Mouse (Mus musculus) embryonic facial prominence, embryonic 10.5 days (tissue): ENCODE measurements around the gene H2-M10.4. TPM values are rescaled to one million over a fixed set of nuclear protein-coding genes. Genes with fewer than 3 reads are reported as not detected.
"Not testable (repeated sequence)": the region's sequence is repeated elsewhere in the genome, so short reads cannot be mapped to it uniquely, and the experiment has no call there.

ENCODE experiments used
- DNase-seq: peaks from one replicate; pipeline ENCODE4 v3.0.0-alpha.2; 2017; ENCODE audit warnings: low spot score
- H3K27ac ChIP-seq: fragments of 300-500 bp; sonication (generic); replicated peaks from 2 replicates; pipeline ENCODE4 v1.5.1; 2016; ENCODE audit warnings: mild to moderate bottlenecking
- H3K27me3 ChIP-seq: fragments of 300-500 bp; sonication (generic); replicated peaks from 2 replicates; pipeline ENCODE4 v1.6.1; 2016; ENCODE audit warnings: low read depth, mild to moderate bottlenecking; ENCODE audit not compliant: poor library complexity, severe bottlenecking
- H3K36me3 ChIP-seq: fragments of 300-500 bp; sonication (generic); replicated peaks from 2 replicates; pipeline ENCODE4 v1.6.1; 2016; ENCODE audit warnings: mild to moderate bottlenecking, moderate library complexity
- H3K4me1 ChIP-seq: fragments of 300-500 bp; sonication (generic); 2 replicates; pipeline ENCODE4 v1.6.1; 2016
- H3K4me3 ChIP-seq: fragments of 300-500 bp; sonication (generic); 2 replicates; pipeline ENCODE4 v1.5.1; 2016; ENCODE audit warnings: mild to moderate bottlenecking, moderate library complexity
- H3K9me3 ChIP-seq: fragments of 300-500 bp; sonication (generic); 2 replicates; pipeline ENCODE4 v1.6.1; 2016; ENCODE audit warnings: mild to moderate bottlenecking
- WGBS: fragments of 180-500 bp; shearing (Covaris S2); methylation state at CpG from one replicate; pipeline ENCODE4 v1.1.7; 2016; 5-methylcytosine and 5-hydroxymethylcytosine counted together
- polyA plus RNA-seq: library from polyadenylated mRNA; unstranded; fragments of >200 nt; fragmentation: Nextera tagmentation; extraction: Ambion mirVana; gene quantifications from 2 replicates; pipeline ENCODE4 v1.2.1, GENCODE M21; 2016

H2-M10.4 gene
- polyA plus RNA-seq: not detected in 2 replicates

GRCm38 (mm10) chr17:36462234-36462633, at the start of gene H2-M10.4:
Gene H2-M10.4, minus strand, starts transcription at chr17:36462334.
- Histone ChIP-seq H3K36me3 (no peaks in the 10 kb centered on the region), H3K4me3 (no peak within 1 kb of the TSS), H3K27ac (no peak within 1 kb of the TSS), H3K27me3 (no peaks in the 10 kb centered on the region), H3K4me1 (no peaks in the 10 kb centered on the region), H3K9me3 (no peaks in the 10 kb centered on the region)
- no peak for DNase-seq
- WGBS: 90% methylated on average over 7 of the region's 7 CpGs

DNA sequence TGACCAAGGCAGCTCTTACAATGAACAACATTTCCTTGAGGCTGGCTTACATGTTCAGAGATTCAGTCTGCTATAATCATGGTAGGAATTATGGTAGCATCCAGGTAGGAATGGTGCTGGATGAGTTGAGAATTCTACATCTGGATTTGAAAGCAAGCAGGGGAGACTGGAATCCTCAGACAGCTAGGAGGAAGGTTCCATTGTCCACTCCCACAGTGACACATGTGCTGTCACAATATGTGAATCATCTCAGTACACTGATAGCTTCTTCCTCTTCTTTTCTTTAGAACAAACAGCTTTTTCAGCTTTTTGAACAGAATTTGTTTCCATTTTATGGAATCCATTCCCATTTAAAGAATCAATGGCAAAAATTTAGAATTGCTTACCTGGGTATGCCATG, 41.8 kb upstream of the H2-M10.4 start:
- no peak overlapping the region for H3K4me3 ChIP-seq
- H3K27ac ChIP-seq: no peak overlapping the region
- H3K4me1 ChIP-seq: no peaks in the 10 kb centered on the region
- no peaks in the 10 kb centered on the region for H3K9me3 ChIP-seq
- H3K27me3 ChIP-seq: no peaks in the 10 kb centered on the region
- H3K36me3 ChIP-seq: no peaks in the 10 kb centered on the region
- DNase-seq: no peak

DNA sequence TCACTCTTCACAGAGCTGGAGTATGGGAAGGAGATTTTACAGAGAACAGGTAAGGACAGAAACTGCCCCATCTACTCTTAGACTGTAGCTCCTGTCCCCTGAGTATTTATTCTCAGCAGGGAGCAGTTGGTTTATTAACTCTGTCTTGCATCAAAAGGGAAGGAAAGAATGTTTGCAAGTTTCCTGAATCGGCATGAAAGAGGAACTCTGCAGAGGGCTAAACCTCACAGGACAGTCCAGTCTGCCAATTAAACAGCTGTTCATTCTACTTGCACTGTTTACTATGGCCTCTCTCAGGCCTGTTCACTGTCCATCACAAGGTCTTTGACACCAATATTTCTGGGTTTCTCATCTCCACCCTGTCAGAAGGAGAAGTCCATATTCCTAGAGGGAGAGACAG, 38.3 kb upstream of the H2-M10.4 start:
- Histone ChIP-seq H3K36me3 (no peaks in the 10 kb centered on the region), H3K4me1 (no peaks in the 10 kb centered on the region), H3K27me3 (no peaks in the 10 kb centered on the region), H3K9me3 (0 out of 2 replicates have a peak, but pooled peaks cover 3% of the 10 kb centered on the region), H3K27ac (no peak overlapping the region), H3K4me3 (no peak overlapping the region)
- DNase-seq: no peak
- WGBS: 72% methylated on average over 1 of the region's 1 CpGs

GRCm38 (mm10) chr17:36488181-36488580, 26.0 kb upstream of the H2-M10.4 start:
- H3K27me3 ChIP-seq, H3K4me1 ChIP-seq, H3K4me3 ChIP-seq, H3K9me3 ChIP-seq, DNase-seq, H3K36me3 ChIP-seq, H3K27ac ChIP-seq: not testable (repeated sequence)
- 96% methylated on average over 16 of the region's 16 CpGs for WGBS

- H3K27ac ChIP-seq: no peak overlapping the region
- H3K4me1 ChIP-seq: no peaks in the 10 kb centered on the region
- H3K9me3 ChIP-seq: no peaks in the 10 kb centered on the region
- no peaks in the 10 kb centered on the region for H3K27me3 ChIP-seq
- no peaks in the 10 kb centered on the region for H3K36me3 ChIP-seq
- no peak for DNase-seq
- WGBS: 86% methylated on average over 1 of the region's 1 CpGs
- no peak overlapping the region for H3K4me3 ChIP-seq
Measured at GRCm38 (mm10) chr17:36486687-36487230, 24.6 kb upstream of the H2-M10.4 start.

DNA sequence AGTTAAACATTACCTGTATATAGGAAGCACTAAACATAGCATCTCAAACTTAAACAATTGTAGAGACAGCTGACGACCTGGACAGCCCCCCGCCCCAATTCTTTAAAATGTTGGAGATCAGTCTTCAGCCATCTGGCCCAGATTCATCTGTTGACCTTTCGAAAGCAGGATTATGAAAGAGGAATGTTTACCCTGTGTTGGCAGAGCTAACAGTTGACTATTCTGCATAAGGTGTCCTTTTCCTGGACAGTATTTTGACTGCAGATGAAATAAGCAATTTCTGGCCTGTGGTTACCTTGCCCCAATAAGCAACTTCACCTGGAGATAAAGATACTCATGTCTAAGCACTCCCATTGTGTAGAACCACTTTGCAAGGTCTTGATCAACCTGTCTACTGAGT, 21.7 kb upstream of the H2-M10.4 start:
- Histone ChIP-seq H3K27me3 (no peaks in the 10 kb centered on the region), H3K4me3 (no peak overlapping the region), H3K9me3 (no peaks in the 10 kb centered on the region), H3K4me1 (no peaks in the 10 kb centered on the region), H3K36me3 (no peaks in the 10 kb centered on the region), H3K27ac (no peak overlapping the region)
- WGBS: 82% methylated on average over 3 of the region's 3 CpGs
- DNase-seq: no peak

- WGBS: 79% methylated on average over 4 of the region's 4 CpGs
- no peak overlapping the region for H3K27ac ChIP-seq
- H3K36me3 ChIP-seq: no peaks in the 10 kb centered on the region
- no peak overlapping the region for H3K4me3 ChIP-seq
- DNase-seq: no peak
- H3K27me3 ChIP-seq: no peaks in the 10 kb centered on the region
- H3K9me3 ChIP-seq: no peaks in the 10 kb centered on the region
- no peaks in the 10 kb centered on the region for H3K4me1 ChIP-seq
Measured at GRCm38 (mm10) chr17:36456260-36456659, 5.9 kb downstream of the H2-M10.4 start.

GRCm38 (mm10) chr17:36431411-36431810, 30.7 kb downstream of the H2-M10.4 start:
- Histone ChIP-seq H3K27ac (no peak overlapping the region), H3K36me3 (no peaks in the 10 kb centered on the region), H3K4me3 (no peak overlapping the region), H3K9me3 (no peaks in the 10 kb centered on the region), H3K27me3 (no peaks in the 10 kb centered on the region), H3K4me1 (no peaks in the 10 kb centered on the region)
- WGBS: 84% methylated on average over 2 of the region's 2 CpGs
- DNase-seq: no peak

DNA sequence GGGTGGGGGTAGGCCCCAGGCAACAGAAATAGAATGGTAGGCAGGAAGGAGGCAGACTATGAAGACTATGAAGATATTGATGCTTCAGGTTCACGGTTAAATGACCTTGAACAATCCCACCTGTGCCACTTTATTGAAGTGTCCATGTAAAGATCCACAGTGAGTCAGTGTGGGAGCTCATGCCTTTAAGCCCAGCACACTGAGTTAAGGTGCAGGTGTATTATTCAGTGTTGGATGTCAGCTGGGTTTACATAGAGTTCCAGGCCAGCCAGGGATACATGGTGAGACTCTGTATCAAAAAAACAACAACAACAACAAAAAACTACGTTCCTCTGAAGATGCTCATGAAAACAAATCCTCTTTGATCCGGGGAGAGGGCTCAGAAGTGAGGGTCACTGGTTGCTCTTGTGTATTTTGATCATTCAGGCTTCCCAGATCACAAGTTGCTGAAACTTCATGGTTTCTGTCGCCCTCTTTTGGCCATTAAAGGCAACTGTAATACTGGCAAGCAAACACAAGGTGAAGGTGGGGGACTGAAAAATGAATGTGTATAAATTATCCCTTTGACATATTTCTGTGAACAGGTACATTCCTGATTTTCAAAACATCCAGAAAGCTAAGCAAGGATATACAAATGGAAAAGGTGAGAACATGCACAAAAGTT, 43.9 kb downstream of the H2-M10.4 start:
- H3K27me3 ChIP-seq: no peaks in the 10 kb centered on the region
- DNase-seq: peak; percentile 11
- WGBS: 27% methylated on average over 4 of the region's 4 CpGs
- H3K27ac ChIP-seq: no peak overlapping the region
- H3K4me3 ChIP-seq: no peak overlapping the region
- no peaks in the 10 kb centered on the region for H3K36me3 ChIP-seq
- peaks cover 15% of the 10 kb centered on the region; the same call in 1 of the 2 replicates for H3K9me3 ChIP-seq
- H3K4me1 ChIP-seq: no peaks in the 10 kb centered on the region

GRCm38 (mm10) chr17:36417416-36417815, 44.7 kb downstream of the H2-M10.4 start:
- H3K9me3 ChIP-seq: peaks cover 15% of the 10 kb centered on the region; the same call in 1 of the 2 replicates
- DNase-seq: no peak
- no peak overlapping the region for H3K27ac ChIP-seq
- no peak overlapping the region for H3K4me3 ChIP-seq
- no peaks in the 10 kb centered on the region for H3K36me3 ChIP-seq
- H3K4me1 ChIP-seq: no peaks in the 10 kb centered on the region
- 49% methylated on average over 2 of the region's 2 CpGs for WGBS
- no peaks in the 10 kb centered on the region for H3K27me3 ChIP-seq

GRCm38 (mm10) chr17:36415407-36415806, 46.7 kb downstream of the H2-M10.4 start:
- Histone ChIP-seq H3K36me3 (no peaks in the 10 kb centered on the region), H3K4me3 (no peak overlapping the region), H3K4me1 (no peaks in the 10 kb centered on the region), H3K9me3 (no peaks in the 10 kb centered on the region), H3K27me3 (no peaks in the 10 kb centered on the region), H3K27ac (no peak overlapping the region)
- DNase-seq: no peak
- 82% methylated on average over 1 of the region's 1 CpGs for WGBS

DNA sequence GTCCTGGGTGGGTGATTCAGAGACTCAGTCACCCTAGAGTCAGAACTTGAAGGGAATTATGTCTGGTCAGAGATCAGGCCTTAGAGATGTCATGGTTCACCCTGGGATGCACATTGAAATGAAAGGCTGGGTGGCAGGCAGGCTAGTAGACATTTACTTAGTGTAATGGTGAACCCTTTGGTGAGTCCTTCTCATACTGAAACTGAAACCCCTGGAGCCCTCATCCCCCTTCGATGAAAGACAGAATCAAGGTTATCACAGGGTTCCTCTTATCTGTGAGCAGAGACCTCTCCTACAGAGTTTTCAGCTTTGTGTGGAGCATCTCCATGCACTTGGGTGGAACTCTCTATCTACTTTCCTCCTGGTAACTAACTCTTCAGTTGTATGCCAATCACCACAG, 47.8 kb downstream of the H2-M10.4 start:
- DNase-seq: no peak
- WGBS: 85% methylated on average over 1 of the region's 1 CpGs
- H3K27ac ChIP-seq: no peak overlapping the region
- H3K4me1 ChIP-seq: no peaks in the 10 kb centered on the region
- no peak overlapping the region for H3K4me3 ChIP-seq
- H3K36me3 ChIP-seq: no peaks in the 10 kb centered on the region
- no peaks in the 10 kb centered on the region for H3K9me3 ChIP-seq
- no peaks in the 10 kb centered on the region for H3K27me3 ChIP-seq
